Mouse (Mus musculus) ovary, postnatal 14 days (tissue): ENCODE results near the gene Pigm.
A peak's percentile ranks its signal among the peaks of the same experiment; 100 is the strongest.

ENCODE experiments used
- DNase-seq: peaks from one replicate; pipeline ENCODE4 v3.0.0; 2022; ENCODE audit warnings: low spot score

Pigm gene

DNA sequence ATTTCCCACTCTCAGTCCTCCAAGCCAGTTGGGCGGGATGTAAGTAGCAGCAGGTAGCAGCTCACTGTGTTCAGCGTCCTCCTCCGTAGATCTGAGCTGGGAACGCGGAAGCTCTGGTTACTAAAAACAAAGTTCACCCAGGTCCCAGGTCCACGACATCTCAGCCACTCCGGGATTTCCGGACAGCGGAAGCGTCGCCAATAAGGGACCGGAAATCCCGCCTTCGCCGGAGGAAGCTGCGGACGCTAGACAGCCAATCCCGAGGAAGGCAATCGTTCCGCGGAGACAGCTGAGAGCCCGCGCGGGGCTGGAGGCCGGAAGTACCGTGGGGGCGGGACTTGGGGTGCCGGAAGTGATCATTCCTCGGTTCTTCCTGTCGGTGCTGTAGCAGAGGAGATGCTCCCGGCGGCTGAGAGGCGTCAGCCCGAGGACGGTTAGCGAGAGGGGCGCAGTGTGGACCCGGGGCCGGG is at the start of gene Pigm:
TSS of gene Pigm (plus strand) at position 349 of the 470 bp plus-strand sequence.
- DNase-seq, result peak; percentile 96

GRCm38 (mm10) chr1:172326684-172327083 is 49.7 kb upstream of the Pigm start:
- DNase-seq, result no peak

DNA sequence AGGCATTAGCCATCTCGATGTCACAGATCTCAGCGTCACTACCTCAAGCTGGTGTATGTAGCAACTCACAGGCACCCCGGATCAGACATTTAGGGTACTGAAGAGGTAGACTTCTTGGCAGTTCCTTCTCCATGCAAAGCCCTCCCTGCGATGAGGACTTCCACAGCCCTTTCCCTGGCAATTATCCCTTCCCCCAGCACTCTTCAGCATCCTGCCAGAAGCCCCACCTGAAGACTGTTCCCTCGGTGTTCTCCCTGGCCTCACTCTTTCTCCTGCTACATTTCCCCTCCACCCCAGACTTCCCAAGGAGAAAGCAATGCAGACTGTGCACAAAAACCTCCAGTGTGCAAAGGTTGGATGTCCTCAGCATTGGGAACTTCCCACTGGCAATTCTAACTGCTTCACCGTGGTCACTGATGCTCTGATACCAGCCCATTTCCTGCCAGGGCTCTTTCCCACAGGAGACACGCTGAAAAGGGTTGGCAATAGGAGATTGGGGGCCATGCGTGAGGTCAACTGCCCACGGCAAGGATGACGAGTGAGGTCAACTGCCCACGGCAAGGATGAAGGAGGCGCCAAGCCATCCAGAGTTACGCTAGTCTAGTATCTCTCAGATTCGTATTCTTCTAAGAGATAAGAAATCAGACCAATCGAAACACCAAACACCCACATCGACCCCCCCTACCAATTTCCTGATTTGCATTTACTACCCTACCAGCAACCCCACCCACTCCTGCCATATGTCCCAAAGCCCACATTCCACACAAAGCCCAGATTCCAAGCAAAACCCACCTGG is 48.9 kb upstream of the Pigm start:
- DNase-seq, result no peak

DNA sequence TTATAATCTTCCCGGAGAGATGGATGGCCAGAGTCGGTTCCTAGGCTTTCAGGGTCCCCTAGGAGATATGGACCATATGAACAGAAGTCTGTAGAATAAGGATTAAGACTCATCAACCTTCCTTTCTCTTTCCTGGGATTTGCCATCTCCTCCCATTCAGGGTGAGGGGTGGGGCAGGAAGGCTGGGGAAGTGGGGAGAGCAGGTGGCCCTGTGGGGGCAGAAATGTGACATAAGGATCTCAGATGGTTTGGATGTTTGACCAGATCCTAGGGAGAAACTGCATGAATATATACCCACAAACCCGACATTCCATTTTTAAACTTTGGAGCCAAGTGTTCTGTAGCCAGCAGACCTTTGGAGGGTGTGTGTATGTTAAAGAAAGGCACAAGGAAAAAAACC is 48.3 kb upstream of the Pigm start:
- DNase-seq, result no peak

DNA sequence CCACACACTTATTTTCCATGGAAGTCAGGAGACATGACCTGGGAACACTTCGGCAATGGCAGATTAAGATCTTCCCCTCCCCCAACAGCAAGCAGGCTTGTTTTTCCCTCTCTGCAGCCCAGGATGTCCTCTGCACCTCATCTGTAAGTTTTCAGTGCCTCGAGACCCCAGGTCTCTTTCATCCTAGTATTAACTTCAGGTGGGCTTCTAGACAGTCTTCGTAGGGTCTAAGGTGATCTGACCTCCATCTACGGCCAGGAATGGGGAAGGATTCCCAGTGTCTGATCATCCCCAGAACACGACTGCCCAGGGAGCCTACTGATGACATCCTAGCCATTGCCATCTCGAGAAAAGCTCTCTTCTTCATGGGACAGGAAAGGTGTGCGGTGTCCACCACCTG is 47.9 kb upstream of the Pigm start:
- no peak for DNase-seq

DNA sequence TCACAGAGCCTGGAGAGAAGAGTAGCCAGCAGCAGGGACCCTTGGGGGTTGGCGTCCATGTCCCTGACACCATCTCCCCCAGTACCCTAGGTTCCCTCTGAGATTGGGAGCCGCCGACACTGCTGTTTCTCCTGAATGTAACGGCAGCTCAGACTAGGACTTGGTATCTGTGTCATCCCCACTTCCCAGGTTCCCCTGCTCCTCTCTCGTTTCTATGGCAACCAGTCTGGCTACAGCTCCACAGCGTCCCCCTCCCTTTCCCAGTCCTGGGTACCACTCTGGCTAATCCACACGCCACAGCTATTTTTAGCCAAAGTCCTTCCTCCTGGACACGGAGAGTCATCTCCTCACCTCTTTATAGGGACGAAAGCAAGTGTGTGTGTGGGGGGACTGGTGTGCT is 47.2 kb upstream of the Pigm start, which contains the start of gene Kcnj9:
TSS of gene Kcnj9 (minus strand) at position 188 of the 400 bp plus-strand sequence.
- DNase-seq, result no peak

DNA sequence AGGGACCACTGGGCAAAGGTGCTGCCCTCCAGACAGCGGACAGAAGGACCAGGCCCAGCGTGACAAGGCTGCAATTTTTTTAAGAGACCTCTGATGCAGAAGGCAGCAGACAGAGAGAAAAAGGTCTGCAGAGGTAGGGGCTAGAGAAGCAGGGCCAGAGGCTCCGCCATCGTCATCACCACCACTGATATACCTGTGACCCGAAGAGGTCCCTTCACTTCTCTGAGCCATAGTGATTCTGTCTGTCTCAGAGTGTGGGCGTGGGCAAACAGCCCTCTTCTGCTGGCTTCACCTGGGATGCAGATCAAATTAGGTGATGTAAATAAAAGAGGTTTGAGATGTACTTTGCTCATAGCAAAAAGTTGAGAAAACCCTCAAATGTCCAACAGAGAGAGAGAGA is 46.7 kb upstream of the Pigm start:
- no peak for DNase-seq

DNA sequence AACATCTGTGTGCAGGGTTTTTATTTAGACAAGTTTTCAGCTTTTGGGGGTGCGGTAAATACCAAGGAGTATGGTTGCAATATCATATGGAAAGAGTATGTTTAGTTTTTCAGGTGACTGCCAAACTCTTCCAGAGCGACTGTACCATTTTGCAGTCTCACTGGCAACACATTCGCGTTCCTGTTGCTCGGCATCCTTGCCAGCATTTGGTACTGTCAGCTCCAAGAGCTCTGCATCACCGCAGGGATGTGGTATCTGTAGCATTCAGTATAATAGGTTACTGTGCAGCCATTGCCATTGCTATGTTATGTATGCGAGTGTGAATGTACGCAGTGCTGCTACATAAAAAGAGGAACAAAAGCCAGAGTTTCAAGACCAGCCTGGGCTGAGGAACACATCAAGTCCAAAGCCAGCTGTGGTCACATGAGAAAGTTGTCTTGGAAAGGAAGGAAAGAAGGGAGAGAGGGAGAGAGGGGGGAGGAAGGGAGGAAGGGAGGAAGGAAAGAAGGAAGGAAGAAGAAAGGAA is 44.9 kb upstream of the Pigm start:
- no peak for DNase-seq

DNA sequence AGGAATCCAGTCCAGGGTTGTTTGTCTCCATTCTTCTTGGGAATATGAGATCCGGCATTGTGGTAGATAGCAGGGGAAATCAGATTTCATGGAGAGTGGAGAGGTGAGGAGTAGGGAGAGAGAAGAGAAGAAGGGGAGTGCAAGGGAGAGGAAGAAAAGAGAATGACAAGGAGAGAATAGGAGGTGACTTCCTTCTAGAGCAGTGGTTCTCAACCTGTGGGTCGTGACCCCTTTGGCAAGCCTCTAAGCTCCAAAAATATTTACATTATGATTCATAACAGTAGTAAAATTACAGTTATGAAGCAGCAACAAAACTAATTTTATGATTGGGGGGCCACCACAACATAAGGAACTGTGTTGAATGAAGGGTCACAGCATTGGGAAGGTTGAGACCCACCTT is 43.4 kb upstream of the Pigm start:
- DNase-seq, result no peak

DNA sequence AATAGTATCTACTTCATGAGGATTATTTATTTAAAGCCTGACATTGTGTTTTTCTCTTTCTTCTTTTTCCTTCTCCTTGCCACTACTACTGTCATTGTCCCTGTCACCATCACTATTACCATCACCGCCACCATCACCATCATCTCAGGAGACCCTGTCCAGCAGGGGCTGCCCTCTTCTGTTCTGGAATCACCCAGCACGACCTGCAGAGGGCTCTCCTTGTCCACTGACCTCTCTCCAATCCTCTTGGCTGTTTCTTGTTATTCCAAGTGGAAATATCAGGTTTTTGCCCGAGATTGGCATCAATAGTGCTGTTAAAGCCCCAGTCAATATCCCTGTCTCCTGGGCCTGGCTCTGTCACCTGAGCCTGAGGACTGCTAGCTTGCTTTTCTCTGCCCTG is 42.8 kb upstream of the Pigm start:
- DNase-seq, result no peak

DNA sequence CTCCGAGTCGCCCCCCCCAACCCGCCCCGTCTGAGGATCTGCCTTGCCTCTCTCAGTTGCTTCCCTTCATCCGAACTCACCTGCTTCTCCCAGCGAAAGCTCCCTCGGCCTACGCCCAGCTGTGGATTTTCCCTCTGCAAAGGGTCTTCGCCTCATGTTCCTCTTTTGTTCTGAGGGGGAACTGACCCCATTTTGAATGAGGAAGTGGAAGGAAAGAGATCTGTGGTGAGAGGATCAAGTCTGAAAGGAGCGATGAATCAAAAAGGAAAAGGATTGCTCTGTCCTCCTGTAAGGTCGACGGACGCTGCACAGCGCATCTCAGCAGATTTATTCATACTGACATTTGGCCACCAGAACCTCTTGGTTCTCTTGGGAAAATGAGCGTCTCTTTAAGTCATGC is 40.5 kb upstream of the Pigm start:
- no peak for DNase-seq

- DNase-seq, result no peak
Measured at GRCm38 (mm10) chr1:172337411-172338185, 38.7 kb upstream of the Pigm start.

- DNase-seq, result peak; percentile 44
Measured at GRCm38 (mm10) chr1:172340729-172341321, 35.5 kb upstream of the Pigm start, which contains the start of gene Kcnj10. TSS of gene Kcnj10 (plus strand) at chr1:172341210.

DNA sequence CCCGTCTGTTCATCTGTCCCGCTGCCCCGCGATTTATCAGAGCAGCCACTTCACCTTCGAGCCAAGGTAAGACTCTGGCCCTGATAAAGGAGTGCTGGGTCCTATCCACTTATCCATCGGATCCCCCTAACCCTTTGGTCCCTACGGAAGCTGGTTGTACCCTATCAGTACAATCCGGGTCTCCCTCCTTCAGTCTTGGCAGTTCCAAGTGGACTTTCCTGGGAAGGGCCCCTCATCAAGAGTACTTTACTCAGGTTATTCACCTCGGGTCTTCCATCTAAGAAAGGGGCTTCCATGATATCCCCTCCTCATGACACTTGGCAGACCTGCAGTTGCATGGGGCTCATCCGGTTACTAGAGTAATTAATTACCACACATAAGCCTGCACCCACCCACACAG is 35.0 kb upstream of the Pigm start:
- no peak for DNase-seq

- DNase-seq, result no peak
Measured at GRCm38 (mm10) chr1:172342729-172343128, 33.6 kb upstream of the Pigm start.

DNA sequence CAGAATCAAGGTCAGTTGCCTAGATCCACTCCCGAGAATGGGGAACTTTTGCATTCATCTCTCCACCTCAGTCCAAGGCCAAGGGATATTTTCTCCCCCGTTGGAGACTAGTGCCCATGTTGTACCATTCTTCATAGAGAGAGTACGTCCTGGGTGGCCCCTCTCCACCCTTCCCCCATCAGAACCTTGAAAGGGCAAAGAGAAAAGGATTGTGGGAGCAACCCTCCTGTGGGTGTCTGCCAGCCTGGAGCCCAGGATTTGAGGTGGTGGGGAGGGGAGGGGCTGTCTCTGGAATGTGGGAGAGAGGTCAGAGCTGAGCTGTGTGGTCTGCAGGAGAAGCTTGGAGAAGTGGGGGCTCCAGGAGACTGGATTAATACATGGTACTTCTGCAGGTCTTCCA is 32.4 kb upstream of the Pigm start:
- no peak for DNase-seq

- no peak for DNase-seq
Measured at GRCm38 (mm10) chr1:172344820-172345219, 31.5 kb upstream of the Pigm start.

DNA sequence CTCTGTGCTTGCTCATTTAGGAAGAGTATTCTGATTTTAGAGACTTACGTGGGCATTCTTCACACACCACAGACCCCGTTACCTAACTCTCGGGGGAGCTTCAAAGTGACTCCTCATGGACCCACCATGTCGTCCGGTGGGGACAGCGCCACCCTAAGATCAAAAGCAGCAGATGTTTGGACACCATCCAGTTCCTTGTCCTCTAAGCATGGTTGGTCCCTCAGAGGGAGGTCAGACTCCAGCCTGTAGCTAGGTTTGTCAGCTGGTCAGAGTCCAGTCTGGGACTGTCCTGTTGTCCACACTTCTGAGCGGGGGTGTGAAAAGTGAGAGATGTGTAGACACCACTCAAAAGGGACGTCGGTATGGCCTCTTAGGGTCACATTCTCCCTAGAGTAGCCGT is 29.6 kb upstream of the Pigm start:
- no peak for DNase-seq

DNA sequence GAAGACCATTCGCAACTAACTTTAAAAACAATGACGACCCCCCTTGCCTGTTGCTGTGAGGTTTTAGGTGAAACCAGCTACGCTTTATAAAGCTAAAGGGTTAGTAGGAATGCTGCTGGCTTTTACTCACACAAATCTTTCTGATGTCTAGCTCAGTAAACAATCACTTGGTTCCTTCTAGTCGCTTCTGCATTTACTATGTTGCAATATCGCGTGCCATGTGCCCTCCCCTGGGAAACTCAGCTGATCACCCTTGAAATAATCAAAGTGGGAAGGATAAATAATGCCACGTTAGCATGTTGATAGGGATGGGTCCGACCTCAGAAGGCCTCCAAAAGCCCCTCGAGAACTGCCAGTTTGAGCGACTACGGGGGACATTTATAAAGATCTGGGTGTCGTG is 29.0 kb upstream of the Pigm start:
- no peak for DNase-seq

DNA sequence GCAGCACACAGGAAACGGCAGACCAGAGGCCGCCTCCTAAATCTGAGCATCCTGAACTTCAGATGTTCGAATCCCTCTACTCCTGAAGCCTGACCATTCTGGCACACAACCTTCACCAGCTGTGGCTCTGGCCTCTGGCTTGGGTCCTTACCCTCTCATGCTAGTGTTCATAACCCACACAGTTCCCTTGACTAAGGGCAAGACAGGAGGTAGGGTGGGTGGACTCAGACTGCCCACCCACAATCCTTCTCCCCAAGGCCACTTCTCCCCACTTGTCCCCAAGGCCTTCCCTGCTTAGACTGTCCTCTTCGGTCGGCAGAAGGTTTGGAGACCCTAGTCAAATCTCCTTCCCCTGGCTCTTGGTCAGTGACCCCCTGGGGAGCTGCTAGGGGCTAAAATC is 26.8 kb upstream of the Pigm start:
- DNase-seq, result no peak

DNA sequence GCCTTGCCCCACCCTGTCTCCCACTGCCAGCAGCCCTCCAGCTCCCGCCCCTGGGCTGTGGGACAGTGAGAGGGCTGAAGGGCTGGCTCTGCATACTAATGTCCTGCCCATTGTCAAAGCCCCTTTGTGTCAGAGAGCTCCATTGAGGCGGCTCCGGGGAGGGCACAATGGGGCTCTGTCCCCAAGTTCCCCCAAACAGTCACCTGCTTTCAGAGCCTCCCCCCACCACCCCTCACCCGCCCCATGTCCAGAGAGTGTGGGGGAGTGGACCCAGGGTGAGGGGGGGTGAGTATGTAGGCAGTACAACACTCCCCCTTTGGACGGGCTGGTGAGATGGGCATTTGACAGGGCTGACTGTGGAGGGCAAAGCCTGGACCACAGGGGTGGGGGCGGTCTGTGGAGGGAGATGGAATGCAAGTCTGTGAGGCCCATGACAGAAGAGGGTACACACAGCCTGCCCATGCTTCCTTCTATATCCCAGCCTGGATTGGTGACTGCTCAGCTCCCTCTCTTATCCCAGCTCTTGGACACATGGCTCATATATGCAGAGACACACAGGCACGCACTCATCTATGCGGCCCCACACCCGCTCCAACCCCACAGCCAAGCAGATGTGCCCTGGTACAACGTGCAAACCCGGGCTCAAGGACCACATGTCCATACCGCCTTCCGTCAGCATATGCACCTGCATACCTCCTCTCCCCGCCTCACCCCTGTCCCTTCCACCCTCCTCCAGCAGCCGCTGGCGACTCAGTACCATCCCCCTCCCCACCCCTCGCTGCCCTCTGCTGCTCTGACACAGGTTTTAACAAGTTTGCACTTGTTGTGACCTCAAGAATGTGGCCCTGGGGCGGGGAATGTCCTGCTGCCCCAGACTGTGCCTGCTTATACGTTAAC is 26.2 kb upstream of the Pigm start:
- DNase-seq, result no peak

GRCm38 (mm10) chr1:172352001-172352400 is 24.3 kb upstream of the Pigm start:
- DNase-seq, result no peak
